Mouse (Mus musculus) ES-Bruce4 (cell line): ENCODE results near the gene Gm5485. TPM values are rescaled to one million over a fixed set of nuclear protein-coding genes. Genes with fewer than 3 reads are reported as not detected.

Source experiments
- H3K27ac ChIP-seq: 2 replicates; pipeline ENCODE4 v1.5.1; 2012; ENCODE audit warnings: low read length, inconsistent platforms; ENCODE audit not compliant: insufficient read depth
- H3K27me3 ChIP-seq: 2 replicates; pipeline ENCODE4 v1.6.1; 2012; ENCODE audit warnings: mild to moderate bottlenecking, low read length, inconsistent platforms; ENCODE audit not compliant: control insufficient read depth, poor library complexity, insufficient read depth, severe bottlenecking
- H3K36me3 ChIP-seq: 2 replicates; pipeline ENCODE4 v1.6.1; 2012; ENCODE audit warnings: inconsistent platforms, mild to moderate bottlenecking, low read length, moderate library complexity; ENCODE audit not compliant: control insufficient read depth, poor library complexity, insufficient read depth, severe bottlenecking
- H3K4me1 ChIP-seq: one replicate; pipeline ENCODE4 v1.8.1; 2011; ENCODE audit warnings: low read length; ENCODE audit not compliant: control insufficient read depth, insufficient read depth
- H3K4me3 ChIP-seq: 2 replicates; pipeline ENCODE4 v1.5.1; 2011; ENCODE audit warnings: low read depth, mild to moderate bottlenecking, low read length
- H3K9ac ChIP-seq: 2 replicates; pipeline ENCODE4 v1.6.1; 2012; ENCODE audit warnings: low read depth, mild to moderate bottlenecking, inconsistent platforms; ENCODE audit not compliant: poor library complexity, severe bottlenecking
- H3K9me3 ChIP-seq: replicated peaks from 2 replicates; pipeline ENCODE4 v1.6.1; 2012; ENCODE audit warnings: mild to moderate bottlenecking, low read length, inconsistent platforms; ENCODE audit not compliant: control insufficient read depth, poor library complexity, insufficient read depth, severe bottlenecking
- CTCF ChIP-seq: IDR thresholded peaks from one replicate; pipeline ENCODE4 v1.8.1; 2011; ENCODE audit warnings: low read depth, low read length
- EP300 ChIP-seq: IDR thresholded peaks from 2 replicates; pipeline ENCODE4 v1.6.1; 2011; ENCODE audit warnings: low read depth, low read length; ENCODE audit not compliant: insufficient read depth
- POLR2A ChIP-seq: IDR thresholded peaks from one replicate; pipeline ENCODE4 v1.8.1; 2011; ENCODE audit warnings: low read length; ENCODE audit not compliant: insufficient read depth
- polyA plus RNA-seq: library from polyadenylated mRNA; stranded (reverse); fragments of >200 nt; gene quantifications from 2 replicates; pipeline ENCODE4 v1.2.4, GENCODE M21; 2011; ENCODE audit warnings: low read depth; ENCODE audit not compliant: missing spikeins, insufficient read depth, insufficient read length

Gm5485 gene
- polyA plus RNA-seq, 1 experiment, result not detected

GRCm38 (mm10) chr16:48366801-48367200, 45.4 kb downstream of the Gm5485 start:
- Histone ChIP-seq H3K9ac (no peak overlapping the region), H3K27ac (no peak overlapping the region), H3K9me3 (no peaks in the 10 kb centered on the region), H3K36me3 (no peaks in the 10 kb centered on the region), H3K4me1 (no peaks in the 10 kb centered on the region), H3K27me3 (peaks cover 2% of the 10 kb centered on the region; the same call in 1 of the 2 replicates), H3K4me3 (no peak overlapping the region)
- TF ChIP-seq POLR2A (no peak), EP300 (no peak), CTCF (peak; percentile 58)

GRCm38 (mm10) chr16:48360887-48361286, 51.3 kb downstream of the Gm5485 start:
- H3K9me3 ChIP-seq, result no peaks in the 10 kb centered on the region
- peaks cover 2% of the 10 kb centered on the region; the same call in 1 of the 2 replicates for H3K27me3 ChIP-seq
- H3K27ac ChIP-seq, result no peak overlapping the region
- TF ChIP-seq EP300 (no peak), CTCF (no peak), POLR2A (no peak)
- H3K4me1 ChIP-seq, result no peaks in the 10 kb centered on the region
- H3K36me3 ChIP-seq, result no peaks in the 10 kb centered on the region
- H3K4me3 ChIP-seq, result no peak overlapping the region
- H3K9ac ChIP-seq, result no peak overlapping the region

DNA sequence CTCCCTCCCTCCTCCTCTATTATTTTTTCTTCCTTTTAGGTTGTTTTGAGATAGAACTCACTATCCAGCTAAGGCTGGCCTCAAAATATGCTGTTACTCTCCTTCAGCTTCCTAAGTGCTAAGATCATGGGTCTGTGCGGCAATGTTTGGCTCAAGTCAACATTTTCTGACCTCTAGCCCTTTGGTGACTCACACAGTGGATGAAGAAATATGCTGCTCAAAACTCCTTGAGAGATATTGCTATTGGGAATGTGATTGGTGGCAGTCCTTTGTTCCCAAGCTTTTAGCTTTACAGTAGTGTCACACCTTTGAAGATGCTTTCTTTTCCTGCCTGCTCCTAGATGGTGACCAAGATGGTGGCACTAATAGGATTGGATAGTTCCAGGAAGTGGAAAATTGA, 55.8 kb downstream of the Gm5485 start:
- TF ChIP-seq POLR2A (no peak), EP300 (no peak), CTCF (no peak)
- H3K36me3 ChIP-seq, result no peaks in the 10 kb centered on the region
- no peaks in the 10 kb centered on the region for H3K27me3 ChIP-seq
- H3K4me3 ChIP-seq, result no peak overlapping the region
- peaks cover 2% of the 10 kb centered on the region for H3K4me1 ChIP-seq
- no peak overlapping the region for H3K27ac ChIP-seq
- no peak overlapping the region for H3K9ac ChIP-seq
- H3K9me3 ChIP-seq, result no peaks in the 10 kb centered on the region

DNA sequence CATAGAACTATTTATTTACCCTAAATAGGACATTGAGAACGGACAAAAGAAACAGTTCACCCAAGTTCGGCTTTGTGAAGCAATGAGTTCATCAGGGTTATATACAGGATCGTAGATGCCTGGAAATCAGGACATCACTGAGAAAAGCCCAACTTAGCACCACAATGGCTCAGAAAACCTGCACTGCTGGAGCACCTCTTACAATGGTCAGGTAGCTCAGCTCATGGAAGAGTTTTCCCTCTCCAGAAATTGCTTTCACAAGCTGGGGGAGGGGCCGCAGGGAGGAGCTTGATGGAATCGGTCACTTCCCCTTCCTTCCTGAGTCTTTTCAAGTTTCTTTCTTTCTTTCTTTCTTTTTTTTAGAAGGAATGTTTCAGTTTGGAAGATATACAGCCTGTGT, 56.5 kb downstream of the Gm5485 start:
- Histone ChIP-seq H3K9me3 (no peaks in the 10 kb centered on the region), H3K27ac (no peak overlapping the region), H3K4me1 (peaks cover 2% of the 10 kb centered on the region), H3K9ac (no peak overlapping the region), H3K36me3 (no peaks in the 10 kb centered on the region), H3K4me3 (no peak overlapping the region; the same call in 1 of the 2 replicates), H3K27me3 (no peaks in the 10 kb centered on the region)
- TF ChIP-seq CTCF, result no peak
- TF ChIP-seq POLR2A, result no peak
- no peak for TF ChIP-seq EP300

Other genes starting within 250 kb of the Gm5485 start
- gene Dppa4, start 128.7 kb downstream of the Gm5485 start, polyA plus RNA-seq, result 185 and 196 TPM in 2 replicates
- gene Dppa2, start 108.5 kb downstream of the Gm5485 start, polyA plus RNA-seq, result 35.1 and 44.3 TPM in 2 replicates
- gene Morc1, start 18.8 kb upstream of the Gm5485 start, polyA plus RNA-seq, result 18.2 and 18.3 TPM in 2 replicates